Mouse (Mus musculus): ENCODE results near the gene Grid1. TPM values are rescaled to one million over a fixed set of nuclear protein-coding genes. Genes with fewer than 3 reads are reported as not detected.

The Grid1 gene
- polyA plus RNA-seq, 1 experiment from 2014 or later = 0.25 TPM

DNA sequence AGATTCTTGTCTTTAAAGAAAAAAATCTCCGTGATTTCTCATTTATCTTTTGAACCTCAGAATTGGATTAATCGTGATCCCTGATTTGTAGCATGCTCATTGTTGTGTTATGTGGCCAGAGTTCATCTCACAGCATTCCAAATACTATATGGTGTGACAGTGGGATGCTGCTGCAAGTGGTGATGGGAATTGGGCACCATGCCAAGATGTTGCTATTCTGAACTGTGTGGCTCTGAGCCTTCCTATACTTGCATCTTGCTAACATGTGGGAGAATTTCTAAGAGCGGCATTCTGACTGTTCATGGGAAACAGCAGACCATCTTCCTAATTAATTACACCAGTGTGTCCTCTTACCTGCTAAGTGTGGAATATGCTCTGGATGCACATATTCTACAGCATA, 332.5 kb downstream of the Grid1 start:
- no peaks in the 10 kb centered on the region for H3K9me3 ChIP-seq (ENCODE audit: control insufficient read depth, low read length)
- WGBS = 82% methylated on average over 3 of the region's 3 CpGs
- H3K4me2 ChIP-seq = no peak overlapping the region
- H3K36me3 ChIP-seq (ENCODE audit: control insufficient read depth, insufficient read depth, low read length) = no peaks in the 10 kb centered on the region
- H3K4me3 ChIP-seq (ENCODE audit: low read depth, low read length) = no peak overlapping the region
- H3K4me1 ChIP-seq (replicated peaks; ENCODE audit: control insufficient read depth, insufficient read depth, low read length) = no peaks in the 10 kb centered on the region
- H3K9ac ChIP-seq (ENCODE audit: low read depth, low read length) = no peak overlapping the region
- DNase-seq (ENCODE audit: low spot score) = no peak
- no peak for ATAC-seq (replicated peaks; ENCODE audit: low FRiP score)
- H3K27ac ChIP-seq (ENCODE audit: low read depth, low read length) = no peak overlapping the region
- no peaks in the 10 kb centered on the region for H3K27me3 ChIP-seq (replicated peaks; ENCODE audit: control insufficient read depth, insufficient read depth, low read length)

DNA sequence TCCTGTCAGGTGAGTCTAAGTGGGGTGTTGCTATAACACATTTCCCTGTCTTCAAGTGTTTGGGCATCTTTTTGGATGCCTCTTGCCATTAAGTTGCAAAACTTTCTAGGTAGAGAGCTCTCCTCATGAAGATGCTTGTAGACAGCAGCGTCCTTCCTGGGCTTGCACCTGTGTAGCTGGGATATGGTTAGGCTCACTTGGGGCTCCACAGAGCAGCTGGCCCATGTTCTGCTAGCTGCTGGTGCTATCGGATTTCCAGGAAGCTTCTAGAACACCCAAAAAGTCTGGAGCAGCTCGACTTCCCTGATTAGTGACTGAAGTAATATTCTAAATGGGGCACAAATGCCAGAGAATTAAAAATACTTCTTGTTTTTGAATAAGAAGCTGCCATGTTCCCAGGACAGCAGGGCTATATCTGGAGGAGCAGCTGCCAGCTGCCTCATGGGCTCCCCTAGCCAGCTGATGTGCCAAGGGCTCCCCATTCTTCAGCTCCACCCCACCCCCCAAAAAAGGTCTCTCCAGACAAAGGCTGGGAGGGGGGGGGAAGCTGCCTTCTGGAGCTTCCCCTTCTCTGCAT, 333.9 kb downstream of the Grid1 start:
- H3K27me3 ChIP-seq (replicated peaks; ENCODE audit: control insufficient read depth, insufficient read depth, low read length) = no peaks in the 10 kb centered on the region
- no peaks in the 10 kb centered on the region for H3K4me1 ChIP-seq (replicated peaks; ENCODE audit: control insufficient read depth, insufficient read depth, low read length)
- H3K9ac ChIP-seq (ENCODE audit: low read depth, low read length) = no peak overlapping the region
- H3K4me3 ChIP-seq (ENCODE audit: low read depth, low read length) = no peak overlapping the region
- ATAC-seq (replicated peaks; ENCODE audit: low FRiP score) (0 out of 2 replicates have a peak, but pooled peaks have one; percentile 10), DNase-seq (ENCODE audit: low spot score) (no peak)
- H3K27ac ChIP-seq (ENCODE audit: low read depth, low read length) = no peak overlapping the region
- WGBS = 52% methylated on average over 3 of the region's 3 CpGs
- H3K36me3 ChIP-seq (ENCODE audit: control insufficient read depth, insufficient read depth, low read length) = no peaks in the 10 kb centered on the region
- no peaks in the 10 kb centered on the region for H3K9me3 ChIP-seq (ENCODE audit: control insufficient read depth, low read length)
- no peak overlapping the region for H3K4me2 ChIP-seq

DNA sequence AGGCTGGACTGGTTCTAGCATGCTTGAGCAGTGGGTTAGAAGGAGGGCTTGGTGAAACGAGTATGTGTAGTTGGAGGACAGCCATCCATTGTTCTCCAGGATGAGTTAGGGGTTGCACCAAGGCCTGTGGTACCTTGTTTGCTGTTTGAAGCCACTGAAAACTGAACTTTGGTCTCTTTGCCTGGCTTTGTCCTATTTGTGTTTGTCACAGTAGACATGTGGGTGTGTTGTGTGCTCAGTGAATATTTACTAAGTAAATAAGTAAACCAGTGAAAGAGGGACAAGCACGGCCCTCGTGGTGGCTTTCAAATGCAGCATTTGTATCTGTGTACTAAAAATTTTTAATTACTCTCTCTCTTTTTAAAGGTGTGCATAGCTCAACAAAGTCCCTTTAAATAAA, 334.5 kb downstream of the Grid1 start:
- no peaks in the 10 kb centered on the region for H3K36me3 ChIP-seq (ENCODE audit: control insufficient read depth, insufficient read depth, low read length)
- H3K4me3 ChIP-seq (ENCODE audit: low read depth, low read length) = no peak overlapping the region
- ATAC-seq (replicated peaks; ENCODE audit: low FRiP score) (peak; percentile 68), DNase-seq (ENCODE audit: low spot score) (no peak)
- no peaks in the 10 kb centered on the region for H3K9me3 ChIP-seq (ENCODE audit: control insufficient read depth, low read length)
- WGBS = 59% methylated on average over 3 of the region's 3 CpGs
- no peak overlapping the region for H3K4me2 ChIP-seq
- no peaks in the 10 kb centered on the region for H3K27me3 ChIP-seq (replicated peaks; ENCODE audit: control insufficient read depth, insufficient read depth, low read length)
- H3K9ac ChIP-seq (ENCODE audit: low read depth, low read length) = no peak overlapping the region
- H3K4me1 ChIP-seq (replicated peaks; ENCODE audit: control insufficient read depth, insufficient read depth, low read length) = no peaks in the 10 kb centered on the region
- no peak overlapping the region for H3K27ac ChIP-seq (ENCODE audit: low read depth, low read length)

DNA sequence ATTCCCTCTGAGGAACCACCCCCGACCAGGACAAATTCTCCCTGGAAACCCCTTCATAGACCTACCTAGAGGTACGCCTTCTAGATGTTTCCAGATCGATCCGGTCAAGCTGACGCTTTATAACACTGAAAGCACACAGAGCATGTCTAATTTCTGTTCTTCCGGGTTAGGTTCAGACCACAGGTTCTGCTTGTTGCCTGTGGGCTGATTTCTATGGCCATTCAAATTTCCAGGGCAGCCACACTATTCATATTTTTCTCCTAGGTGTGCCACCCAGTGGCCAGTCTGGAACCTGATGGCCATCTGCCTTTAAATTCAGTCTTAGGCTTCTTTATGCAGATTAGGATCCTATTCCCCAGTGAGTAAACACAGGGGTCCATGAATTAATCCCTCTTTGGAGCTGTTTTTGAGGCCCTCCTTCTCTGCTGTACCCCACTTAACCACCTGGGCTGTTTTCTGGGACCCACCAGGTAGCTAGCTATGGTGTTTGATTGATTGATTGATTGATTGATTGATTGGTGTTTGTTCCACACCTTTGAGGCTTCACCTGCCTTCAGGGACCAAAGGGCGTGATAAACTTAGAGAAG, 337.3 kb downstream of the Grid1 start:
- Histone ChIP-seq H3K27me3 (replicated peaks; ENCODE audit: control insufficient read depth, insufficient read depth, low read length) (no peaks in the 10 kb centered on the region), H3K4me3 (ENCODE audit: low read depth, low read length) (no peak overlapping the region), H3K9me3 (ENCODE audit: control insufficient read depth, low read length) (no peaks in the 10 kb centered on the region), H3K36me3 (ENCODE audit: control insufficient read depth, insufficient read depth, low read length) (no peaks in the 10 kb centered on the region), H3K27ac (ENCODE audit: low read depth, low read length) (no peak overlapping the region), H3K4me1 (replicated peaks; ENCODE audit: control insufficient read depth, insufficient read depth, low read length) (no peaks in the 10 kb centered on the region), H3K9ac (ENCODE audit: low read depth, low read length) (no peak overlapping the region), H3K4me2 (no peak overlapping the region)
- ATAC-seq (replicated peaks; ENCODE audit: low FRiP score) = no peak
- 75% methylated on average over 7 of the region's 7 CpGs for WGBS
- DNase-seq (ENCODE audit: low spot score) = no peak

DNA sequence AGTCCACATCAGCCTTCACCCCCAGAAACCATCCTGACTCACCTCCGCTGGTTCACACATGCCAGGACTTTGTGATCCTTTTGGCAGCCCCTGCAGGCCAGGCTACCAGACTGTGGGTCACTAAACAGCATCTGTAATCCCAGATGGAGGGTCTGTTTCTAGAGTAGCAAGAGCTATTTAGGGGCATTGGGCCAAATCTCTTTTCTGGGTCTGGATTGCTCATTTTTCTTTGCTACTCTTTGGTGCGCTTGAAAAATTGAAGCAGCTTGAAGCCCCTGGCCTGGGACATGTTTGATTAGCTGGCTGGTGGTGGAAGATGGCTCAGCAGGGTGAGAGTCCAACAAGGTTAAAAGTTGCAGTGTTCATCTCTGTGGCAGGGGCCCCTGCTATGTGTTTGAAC, 339.4 kb downstream of the Grid1 start:
- no peaks in the 10 kb centered on the region for H3K27me3 ChIP-seq (replicated peaks; ENCODE audit: control insufficient read depth, insufficient read depth, low read length)
- no peaks in the 10 kb centered on the region for H3K36me3 ChIP-seq (ENCODE audit: control insufficient read depth, insufficient read depth, low read length)
- no peak for ATAC-seq (replicated peaks; ENCODE audit: low FRiP score)
- no peak for DNase-seq (ENCODE audit: low spot score)
- WGBS = 82% methylated on average over 2 of the region's 2 CpGs
- no peaks in the 10 kb centered on the region for H3K4me1 ChIP-seq (replicated peaks; ENCODE audit: control insufficient read depth, insufficient read depth, low read length)
- no peaks in the 10 kb centered on the region for H3K9me3 ChIP-seq (ENCODE audit: control insufficient read depth, low read length)
- H3K4me3 ChIP-seq (ENCODE audit: low read depth, low read length) = no peak overlapping the region
- no peak overlapping the region for H3K9ac ChIP-seq (ENCODE audit: low read depth, low read length)
- H3K27ac ChIP-seq (ENCODE audit: low read depth, low read length) = no peak overlapping the region
- no peak overlapping the region for H3K4me2 ChIP-seq

DNA sequence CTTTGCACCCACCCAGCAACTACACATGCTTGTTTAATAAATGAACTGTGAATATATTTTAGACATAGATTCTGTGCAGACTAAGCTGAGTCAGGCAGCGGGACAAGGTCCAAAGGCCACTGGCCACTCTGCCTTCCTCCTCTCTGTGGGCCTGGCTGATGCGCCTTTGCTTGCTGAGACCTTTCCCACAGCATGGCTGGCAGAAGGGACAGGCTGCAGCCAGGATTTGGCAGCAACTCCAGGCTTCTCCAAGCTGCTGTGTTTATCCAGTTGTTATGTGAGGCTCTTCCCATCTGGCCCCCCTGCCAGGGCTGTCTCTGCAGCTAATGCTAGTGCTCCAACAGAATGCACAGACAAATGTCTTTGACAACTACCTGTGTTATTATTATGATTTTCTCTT, 347.5 kb downstream of the Grid1 start:
- H3K27me3 ChIP-seq (replicated peaks; ENCODE audit: control insufficient read depth, insufficient read depth, low read length) = no peaks in the 10 kb centered on the region
- no peaks in the 10 kb centered on the region for H3K36me3 ChIP-seq (ENCODE audit: control insufficient read depth, insufficient read depth, low read length)
- no peak for DNase-seq (ENCODE audit: low spot score)
- H3K4me1 ChIP-seq (replicated peaks; ENCODE audit: control insufficient read depth, insufficient read depth, low read length) = no peaks in the 10 kb centered on the region
- WGBS = 60% methylated on average over 2 of the region's 2 CpGs
- no peak for ATAC-seq (replicated peaks; ENCODE audit: low FRiP score)
- H3K27ac ChIP-seq (ENCODE audit: low read depth, low read length) = no peak overlapping the region
- no peak overlapping the region for H3K9ac ChIP-seq (ENCODE audit: low read depth, low read length)
- no peak overlapping the region for H3K4me2 ChIP-seq
- H3K4me3 ChIP-seq (ENCODE audit: low read depth, low read length) = no peak overlapping the region
- no peaks in the 10 kb centered on the region for H3K9me3 ChIP-seq (ENCODE audit: control insufficient read depth, low read length)

DNA sequence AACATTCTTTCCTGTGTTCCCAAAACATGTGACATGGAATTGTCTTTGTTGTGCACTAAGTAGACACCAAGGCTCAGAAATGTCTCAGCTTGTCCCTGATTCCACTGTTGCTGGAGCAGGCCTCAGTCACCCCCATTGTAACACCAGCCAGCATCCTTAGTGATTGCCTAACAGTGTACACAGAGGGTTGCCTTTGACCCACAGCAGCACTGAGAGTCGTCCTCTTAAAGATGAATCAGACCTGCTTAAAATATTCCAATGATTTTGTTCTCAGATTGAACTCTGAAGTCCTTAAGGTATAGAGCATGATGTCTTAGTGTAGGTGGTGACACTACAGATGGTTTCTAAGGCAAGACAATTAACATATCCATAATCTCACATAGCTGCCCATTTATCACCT, 354.0 kb downstream of the Grid1 start:
- no peak overlapping the region for H3K4me3 ChIP-seq (ENCODE audit: low read depth, low read length)
- no peaks in the 10 kb centered on the region for H3K9me3 ChIP-seq (ENCODE audit: control insufficient read depth, low read length)
- DNase-seq (ENCODE audit: low spot score) = no peak
- H3K4me2 ChIP-seq = no peak overlapping the region
- H3K4me1 ChIP-seq (replicated peaks; ENCODE audit: control insufficient read depth, insufficient read depth, low read length) = no peaks in the 10 kb centered on the region
- H3K27me3 ChIP-seq (replicated peaks; ENCODE audit: control insufficient read depth, insufficient read depth, low read length) = no peaks in the 10 kb centered on the region
- ATAC-seq (replicated peaks; ENCODE audit: low FRiP score) = no peak
- no peak overlapping the region for H3K9ac ChIP-seq (ENCODE audit: low read depth, low read length)
- 56% methylated on average over 1 of the region's 1 CpGs for WGBS
- no peak overlapping the region for H3K27ac ChIP-seq (ENCODE audit: low read depth, low read length)
- H3K36me3 ChIP-seq (ENCODE audit: control insufficient read depth, insufficient read depth, low read length) = no peaks in the 10 kb centered on the region

DNA sequence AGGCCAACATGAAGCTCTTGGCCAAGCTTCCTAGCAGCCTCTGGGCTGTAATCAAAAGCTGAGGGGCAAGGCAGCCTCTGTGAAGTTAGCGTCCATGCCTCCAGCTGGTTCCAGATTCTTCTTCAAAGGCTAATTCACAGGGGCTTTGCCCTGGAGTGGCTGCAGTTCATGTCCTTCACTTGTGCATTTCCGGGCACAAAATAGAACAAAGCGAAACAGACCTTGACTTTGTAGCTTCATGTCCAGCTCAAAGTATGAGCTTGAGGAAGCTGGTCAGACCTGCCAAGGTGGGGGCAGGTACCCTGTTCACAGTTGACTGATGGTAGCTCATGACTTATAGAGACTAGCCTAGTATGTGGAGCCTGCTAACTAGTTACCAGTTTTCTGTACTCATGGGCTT, 356.1 kb downstream of the Grid1 start:
- WGBS = 75% methylated on average over 3 of the region's 3 CpGs
- no peak for ATAC-seq (replicated peaks; ENCODE audit: low FRiP score)

DNA sequence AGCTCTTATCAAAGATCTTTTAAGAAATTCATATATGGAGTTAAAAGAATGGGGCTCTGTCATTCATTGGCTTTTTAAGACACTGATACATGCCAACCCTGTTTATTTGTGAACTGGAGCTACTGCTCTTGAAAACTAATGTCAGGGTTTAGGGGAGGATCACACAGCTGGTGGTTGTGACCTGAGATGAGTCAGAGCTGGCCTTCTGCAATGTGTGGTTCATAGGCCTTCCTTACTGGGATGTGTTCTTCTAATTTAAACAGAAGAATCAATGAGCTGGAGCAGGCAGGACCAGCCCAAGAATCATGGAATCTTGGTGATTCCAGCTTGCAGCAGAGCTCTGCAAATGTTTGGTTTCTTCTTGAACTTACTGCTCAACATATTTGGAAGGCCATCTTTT, 359.2 kb downstream of the Grid1 start:
- Histone ChIP-seq H3K36me3 (ENCODE audit: control insufficient read depth, insufficient read depth, low read length) (no peaks in the 10 kb centered on the region), H3K27ac (ENCODE audit: low read depth, low read length) (no peak overlapping the region), H3K4me2 (no peak overlapping the region), H3K4me1 (replicated peaks; ENCODE audit: control insufficient read depth, insufficient read depth, low read length) (no peaks in the 10 kb centered on the region), H3K4me3 (ENCODE audit: low read depth, low read length) (no peak overlapping the region), H3K27me3 (replicated peaks; ENCODE audit: control insufficient read depth, insufficient read depth, low read length) (no peaks in the 10 kb centered on the region), H3K9ac (ENCODE audit: low read depth, low read length) (no peak overlapping the region), H3K9me3 (ENCODE audit: control insufficient read depth, low read length) (no peaks in the 10 kb centered on the region)
- DNase-seq (ENCODE audit: low spot score) (no peak), ATAC-seq (replicated peaks; ENCODE audit: low FRiP score) (no peak)

More for the DNA sequence above, 356.1 kb downstream of the Grid1 start:
- Histone ChIP-seq H3K36me3 (ENCODE audit: control insufficient read depth, insufficient read depth, low read length) (no peaks in the 10 kb centered on the region), H3K4me3 (ENCODE audit: low read depth, low read length) (no peak overlapping the region), H3K27ac (ENCODE audit: low read depth, low read length) (no peak overlapping the region), H3K27me3 (replicated peaks; ENCODE audit: control insufficient read depth, insufficient read depth, low read length) (no peaks in the 10 kb centered on the region), H3K9ac (ENCODE audit: low read depth, low read length) (no peak overlapping the region), H3K4me2 (no peak overlapping the region), H3K9me3 (ENCODE audit: control insufficient read depth, low read length) (no peaks in the 10 kb centered on the region), H3K4me1 (replicated peaks; ENCODE audit: control insufficient read depth, insufficient read depth, low read length) (no peaks in the 10 kb centered on the region)
- no peak for DNase-seq (ENCODE audit: low spot score)
